In genomic region chr15:89465052-89465451, GRCm38 (mm10) we compare ENCODE assay signal across 14 mouse cellular contexts. TPM values are rescaled to one million over a fixed set of nuclear protein-coding genes. Genes with fewer than 3 reads are reported as not detected.
DNase-seq lines count a peak whose midpoint lies in the region; ATAC-seq lines count a peak whose summit lies in the region.
"Had no signal": no experiment of that assay in that cellular context is flagged by ENCODE, and none has a peak within 500 bp of the region (broad histone marks: within the 10 kb centered on the region; RNA-seq: fewer than 3 reads in every experiment).

No protein-coding gene starts in this region.

- WGBS in forebrain, embryonic 13.5 days, result 7% methylated on average over 1 of the region's 1 CpGs
- 0% methylated on average over 1 of the region's 1 CpGs for WGBS in midbrain, embryonic 15.5 days

- no peak overlapping the region for H3K9ac ChIP-seq in forebrain, embryonic 13.5 days
- no peak overlapping the region for H3K9ac ChIP-seq in midbrain, embryonic 15.5 days
- H3K9ac ChIP-seq: kidney, embryonic 15.5 days had no signal

- H3K27ac ChIP-seq in forebrain, embryonic 13.5 days, result no peak overlapping the region; the same call in 1 of the 2 replicates
- peak overlapping the region; percentile 59; the same call in 1 of the 2 replicates for H3K27ac ChIP-seq in midbrain, embryonic 15.5 days
- H3K27ac ChIP-seq: kidney, embryonic 15.5 days had no signal

- DNase-seq in embryo, embryonic 10.5 days (ENCODE audit: low spot score), result peak; percentile 36
- no peak for DNase-seq in embryo, embryonic 9.5 days (ENCODE audit: extremely low spot score)
- DNase-seq in ES-CJ7 (ENCODE audit: low read depth, low spot score), result peak; percentile 58
- no peak for DNase-seq in layer of hippocampus, adult 18-20 months (ENCODE audit: low spot score in 2 of 2)
- no peak for DNase-seq in kidney, postnatal 25 days
- DNase-seq: adrenal gland, postnatal 36 days; B cell, adult 2 months; heart, postnatal 4 days; liver had no signal

- H3K4me1 ChIP-seq in forebrain, embryonic 13.5 days, result peaks cover 4% of the 10 kb centered on the region
- peaks cover 9% of the 10 kb centered on the region; the same call in 1 of the 2 replicates for H3K4me1 ChIP-seq in midbrain, embryonic 15.5 days
- H3K4me1 ChIP-seq: kidney, embryonic 15.5 days had no signal

- H3K27me3 ChIP-seq in forebrain, embryonic 13.5 days, result no peaks in the 10 kb centered on the region
- no peaks in the 10 kb centered on the region for H3K27me3 ChIP-seq in midbrain, embryonic 15.5 days (replicated peaks)
- H3K27me3 ChIP-seq: kidney, embryonic 15.5 days had no signal

- H3K9me3 ChIP-seq in forebrain, embryonic 13.5 days (replicated peaks), result no peaks in the 10 kb centered on the region
- no peaks in the 10 kb centered on the region for H3K9me3 ChIP-seq in midbrain, embryonic 15.5 days
- H3K9me3 ChIP-seq: kidney, embryonic 15.5 days had no signal

- no peak overlapping the region for H3K4me2 ChIP-seq in forebrain, embryonic 13.5 days
- H3K4me2 ChIP-seq in midbrain, embryonic 15.5 days, result no peak overlapping the region
- H3K4me2 ChIP-seq: kidney, embryonic 15.5 days had no signal

- no peak overlapping the region for H3K4me3 ChIP-seq in forebrain, embryonic 13.5 days
- no peak overlapping the region for H3K4me3 ChIP-seq in midbrain, embryonic 15.5 days
- H3K4me3 ChIP-seq: kidney, embryonic 15.5 days had no signal

- H3K36me3 ChIP-seq in forebrain, embryonic 13.5 days (ENCODE audit: poor library complexity, severe bottlenecking), result peaks cover 38% of the 10 kb centered on the region
- H3K36me3 ChIP-seq in midbrain, embryonic 15.5 days (replicated peaks), result peaks cover 20% of the 10 kb centered on the region
- H3K36me3 ChIP-seq: kidney, embryonic 15.5 days had no signal

- ATAC-seq in forebrain, embryonic 13.5 days, result peak; percentile 66; the same call in 1 of the 2 replicates
- ATAC-seq in midbrain, embryonic 15.5 days (replicated peaks), result peak; percentile 38; the same call in 1 of the 2 replicates
- ATAC-seq in erythroid progenitor cell, adult 5-6 weeks (replicated peaks; ENCODE audit: low FRiP score, poor library complexity, severe bottlenecking), result no peak

RNA-seq across cellular contexts. Expression of gene Mapk8ip2, which starts 11.3 kb away (rescaled TPM):
- polyA plus RNA-seq in forebrain, embryonic 13.5 days (2015; fragmentation: Nextera tagmentation; extraction: Ambion mirVana), result 47.3 and 53.2 TPM in 2 replicates
- polyA plus RNA-seq in midbrain, embryonic 15.5 days (2015; fragmentation: Nextera tagmentation; extraction: Ambion mirVana), result 84.8 and 88.5 TPM in 2 replicates
- total RNA-seq in erythroid progenitor cell, adult 5-6 weeks (2015; ENCODE audit: low replicate concordance), result not detected in 2 replicates
- not detected in 2 replicates for total RNA-seq in erythroid progenitor cell, adult 5-6 weeks (2017; ENCODE audit: low replicate concordance)
- 100 to 1,000 TPM; 266 to 269 TPM for total RNA-seq in layer of hippocampus, adult 18-20 months (2021)

RNA-seq across cellular contexts. Expression of gene Arsa, which starts 12.2 kb away (rescaled TPM):
- 12.7 and 13.7 TPM in 2 replicates for polyA plus RNA-seq in forebrain, embryonic 13.5 days (2015; fragmentation: Nextera tagmentation; extraction: Ambion mirVana)
- polyA plus RNA-seq in midbrain, embryonic 15.5 days (2015; fragmentation: Nextera tagmentation; extraction: Ambion mirVana), result 31.9 and 32.3 TPM in 2 replicates
- total RNA-seq in erythroid progenitor cell, adult 5-6 weeks (2015; ENCODE audit: low replicate concordance), result 2.5 and 2.9 TPM in 2 replicates
- total RNA-seq in erythroid progenitor cell, adult 5-6 weeks (2017; ENCODE audit: low replicate concordance), result 2.1 and 3.7 TPM in 2 replicates
- total RNA-seq in layer of hippocampus, adult 18-20 months (2021), result 10 to 100 TPM; 28.1 to 29.6 TPM

RNA-seq across cellular contexts. Expression of gene Shank3, which starts 34.4 kb away (rescaled TPM):
- 7.1 and 9.5 TPM in 2 replicates for polyA plus RNA-seq in forebrain, embryonic 13.5 days (2015; fragmentation: Nextera tagmentation; extraction: Ambion mirVana)
- polyA plus RNA-seq in midbrain, embryonic 15.5 days (2015; fragmentation: Nextera tagmentation; extraction: Ambion mirVana), result 16.0 and 16.9 TPM in 2 replicates
- total RNA-seq in erythroid progenitor cell, adult 5-6 weeks (2015; ENCODE audit: low replicate concordance), result 0.72 TPM in 1 of 2 replicates, not detected in the other
- 0.39 and 0.61 TPM in 2 replicates for total RNA-seq in erythroid progenitor cell, adult 5-6 weeks (2017; ENCODE audit: low replicate concordance)
- 100 to 1,000 TPM; 232 to 243 TPM for total RNA-seq in layer of hippocampus, adult 18-20 months (2021)

RNA-seq across cellular contexts. Expression of gene Chkb, which starts 35.3 kb away (rescaled TPM):
- polyA plus RNA-seq in forebrain, embryonic 13.5 days (2015; fragmentation: Nextera tagmentation; extraction: Ambion mirVana), result 67.3 and 70.9 TPM in 2 replicates
- polyA plus RNA-seq in midbrain, embryonic 15.5 days (2015; fragmentation: Nextera tagmentation; extraction: Ambion mirVana), result 91.8 and 92.3 TPM in 2 replicates
- 101 and 115 TPM in 2 replicates for total RNA-seq in erythroid progenitor cell, adult 5-6 weeks (2015; ENCODE audit: low replicate concordance)
- total RNA-seq in erythroid progenitor cell, adult 5-6 weeks (2017; ENCODE audit: low replicate concordance), result 44.9 and 46.9 TPM in 2 replicates
- 10 to 100 TPM; 40.5 to 41.1 TPM for total RNA-seq in layer of hippocampus, adult 18-20 months (2021)

RNA-seq across cellular contexts. Expression of gene Gm44502, which starts 35.6 kb away (rescaled TPM):
- polyA plus RNA-seq in forebrain, embryonic 13.5 days (2015; fragmentation: Nextera tagmentation; extraction: Ambion mirVana), result 0.16 TPM in 1 of 2 replicates, not detected in the other
- not detected in 2 replicates for polyA plus RNA-seq in midbrain, embryonic 15.5 days (2015; fragmentation: Nextera tagmentation; extraction: Ambion mirVana)
- total RNA-seq in erythroid progenitor cell, adult 5-6 weeks (2015; ENCODE audit: low replicate concordance), result 3.4 TPM in 1 of 2 replicates, not detected in the other
- 0.51 TPM in 1 of 2 replicates, not detected in the other for total RNA-seq in erythroid progenitor cell, adult 5-6 weeks (2017; ENCODE audit: low replicate concordance)
- total RNA-seq in layer of hippocampus, adult 18-20 months (2021), result under 1 TPM in 1 of 2 experiments, not detected in 1; 0.42 TPM
- total RNA-seq: layer of hippocampus, postnatal 25 days had no signal
- polyA plus RNA-seq: kidney, embryonic 15.5 days had no signal

Comparison
In these comparisons a context has a peak if more than half of its experiments do, and no peak if none do; other contexts are left out.
1. DNase-seq: peak in embryo, embryonic 10.5 days (single experiment) and ES-CJ7 (single experiment); none in embryo, embryonic 9.5 days (single experiment), layer of hippocampus, adult 18-20 months (0 of 2) and kidney, postnatal 25 days (0 of 2).
2. RNA of gene Mapk8ip2, which starts 11.3 kb away (total RNA-seq): 266 to 269 TPM in layer of hippocampus, adult 18-20 months; not detected in erythroid progenitor cell, adult 5-6 weeks; every median in the first group is over 100 times any median in the second.
3. RNA of gene Arsa, which starts 12.2 kb away (total RNA-seq): 28.1 to 29.6 TPM in layer of hippocampus, adult 18-20 months; 2.1 to 3.7 TPM in erythroid progenitor cell, adult 5-6 weeks; every median in the first group is over 4 times any median in the second.
4. RNA of gene Shank3, which starts 34.4 kb away (total RNA-seq): 232 to 243 TPM in layer of hippocampus, adult 18-20 months; 0.39 to 0.72 TPM in erythroid progenitor cell, adult 5-6 weeks; every median in the first group is over 100 times any median in the second.